Mouse (Mus musculus) gonadal fat pad, adult 2 months (tissue): ENCODE measurements around the gene Fat2. TPM values are rescaled to one million over a fixed set of nuclear protein-coding genes. Genes with fewer than 3 reads are reported as not detected.

Experiments used
- DNase-seq: peaks from one replicate; pipeline ENCODE4 v3.0.0-alpha.2; 2012; ENCODE audit warnings: low read depth
- polyA plus RNA-seq: library from polyadenylated mRNA; depleted of rRNA; stranded (reverse); fragments of >200 nt; gene quantifications from 2 replicates; pipeline ENCODE4 v1.2.3, GENCODE M21; 2012

Gene Fat2
- polyA plus RNA-seq, 1 experiment: 1.4 TPM

DNA sequence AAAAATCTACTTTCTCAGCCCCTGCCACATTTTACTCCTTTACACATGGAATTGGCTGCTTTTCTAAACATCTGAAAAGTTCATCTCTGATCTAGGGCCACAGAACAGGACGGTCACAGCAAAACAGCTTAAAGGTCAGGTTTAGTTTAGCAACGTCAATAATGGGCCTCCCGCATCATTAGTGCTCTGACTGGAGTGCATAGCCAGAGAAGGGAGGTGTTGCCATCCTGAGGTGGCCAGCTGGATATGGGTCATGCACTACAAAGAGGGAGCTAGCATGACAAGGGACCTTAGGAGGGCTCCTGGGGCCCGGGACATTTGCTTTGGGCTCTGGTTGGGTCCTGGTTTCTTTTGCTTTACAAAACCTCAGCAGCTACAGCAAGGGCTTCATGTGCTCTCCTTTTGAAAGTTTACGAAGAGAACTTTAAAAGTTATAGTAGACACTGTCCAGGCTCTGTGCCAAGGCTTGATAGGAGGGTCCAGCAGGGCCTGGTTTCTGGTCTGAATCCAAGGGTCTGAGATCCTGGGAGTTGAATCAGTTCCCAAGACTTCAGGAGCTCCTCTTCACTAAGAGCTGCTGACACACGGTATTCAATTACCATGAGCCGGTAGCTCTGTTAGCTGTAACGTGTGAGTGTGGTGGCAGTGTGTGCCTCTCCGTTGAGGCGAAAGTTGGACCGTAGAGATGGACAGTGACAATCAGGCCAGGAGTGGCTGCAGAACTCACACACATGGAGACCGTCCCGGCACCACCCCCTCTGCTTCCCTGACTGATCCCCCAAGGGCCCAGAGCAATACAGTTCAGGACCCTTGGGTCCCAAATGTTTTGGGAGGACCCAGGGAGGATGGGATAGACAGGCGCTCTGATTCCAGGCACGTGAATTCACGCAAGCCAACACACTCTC lies 6.2 kb downstream of the Fat2 start:
- no peak for DNase-seq

DNA sequence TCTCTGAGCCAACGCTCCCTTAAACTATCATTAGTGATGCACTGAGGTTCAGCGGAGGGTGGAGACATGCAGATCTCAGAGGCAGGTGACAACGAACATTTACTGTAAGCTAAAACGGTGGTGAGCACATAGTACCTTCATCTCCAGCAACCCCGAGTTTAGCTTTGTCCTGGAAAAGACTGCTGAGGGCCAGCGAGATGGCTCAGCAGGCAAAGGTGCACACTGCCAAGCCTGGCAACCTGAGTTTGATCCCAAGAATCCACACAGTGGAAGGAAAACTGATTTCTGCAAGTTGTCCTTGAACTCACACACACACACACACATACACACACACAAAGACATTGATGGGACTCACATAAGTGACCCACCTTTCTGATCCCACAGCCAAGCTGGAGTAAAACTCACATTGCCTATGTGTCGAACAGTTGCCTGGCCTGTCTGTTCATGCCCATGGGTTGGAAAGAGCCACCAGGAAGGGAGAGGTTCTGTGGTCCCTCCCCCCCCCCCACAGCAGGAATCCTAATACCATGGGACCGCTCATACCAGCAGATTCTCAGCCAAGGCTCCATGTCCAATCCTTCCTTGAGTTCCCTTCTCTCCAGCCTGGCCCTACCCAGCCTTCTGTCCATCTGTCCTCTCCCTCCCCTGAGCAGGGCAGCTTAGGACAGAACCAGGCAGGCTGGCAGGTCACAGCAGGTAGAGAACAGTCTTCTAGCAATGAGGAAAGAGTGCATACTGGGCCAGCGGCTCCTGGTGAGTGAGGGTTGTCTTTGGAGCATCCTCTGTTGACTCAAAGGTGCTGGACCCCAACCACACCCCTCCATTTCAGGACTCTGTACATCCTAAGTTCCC lies 8.6 kb downstream of the Fat2 start:
- DNase-seq: no peak

DNA sequence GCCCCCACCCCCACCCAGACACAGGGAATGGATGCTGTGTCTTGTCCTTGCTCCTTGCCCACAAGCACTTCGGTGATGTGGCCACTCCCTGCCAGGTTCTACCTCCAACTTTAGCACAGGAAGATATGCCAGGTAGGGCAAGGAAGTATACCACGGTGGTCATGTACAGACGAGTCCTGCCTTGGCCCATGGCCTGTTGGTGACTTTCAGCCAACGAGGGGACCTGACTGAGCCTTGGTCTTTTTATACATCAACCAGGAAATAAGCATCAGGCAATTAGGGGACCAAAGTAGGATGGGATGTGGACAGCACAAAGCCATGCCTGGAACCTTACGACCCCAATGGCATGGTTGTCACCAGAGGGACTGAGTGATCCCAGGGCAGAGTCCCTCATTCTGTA lies 9.3 kb downstream of the Fat2 start:
- DNase-seq: no peak

DNA sequence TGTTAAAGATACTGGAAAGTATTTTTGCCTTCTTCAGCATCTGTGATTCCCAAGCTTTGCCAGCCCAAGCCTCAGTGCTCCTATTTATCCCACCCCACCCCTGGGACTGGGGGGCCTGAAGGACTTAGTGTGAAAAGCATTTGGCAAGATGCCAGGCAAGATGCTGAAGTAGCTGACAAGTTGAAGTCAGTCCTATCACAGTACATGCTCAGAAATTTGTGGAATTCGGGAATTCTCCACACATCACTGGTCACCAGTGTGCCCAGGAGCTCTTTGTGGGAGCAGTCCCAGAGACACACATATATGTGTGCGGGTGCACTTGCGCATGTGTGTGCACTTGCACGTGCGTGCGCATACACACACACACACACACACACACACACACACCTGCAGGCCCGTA lies 10.2 kb downstream of the Fat2 start:
- DNase-seq: no peak

DNA sequence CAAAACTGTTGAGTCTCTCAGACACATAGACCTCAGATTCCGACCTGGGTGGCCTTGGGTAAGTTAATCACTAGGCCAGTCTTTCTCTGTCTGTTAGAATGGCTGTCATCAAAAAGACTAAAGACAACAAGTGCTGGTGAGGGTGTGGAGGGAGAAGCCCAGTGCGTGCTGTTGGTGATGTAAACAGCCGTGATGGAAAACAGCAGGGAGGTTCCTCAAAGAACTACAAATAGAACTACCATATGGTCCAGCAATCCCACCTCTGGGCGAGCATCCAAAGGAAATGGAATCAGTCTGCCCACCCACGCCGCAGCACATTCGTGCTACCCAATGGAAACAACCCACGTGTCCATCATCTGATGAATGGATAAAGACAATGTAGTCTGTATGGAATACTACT lies 12.5 kb downstream of the Fat2 start:
- DNase-seq: no peak

DNA sequence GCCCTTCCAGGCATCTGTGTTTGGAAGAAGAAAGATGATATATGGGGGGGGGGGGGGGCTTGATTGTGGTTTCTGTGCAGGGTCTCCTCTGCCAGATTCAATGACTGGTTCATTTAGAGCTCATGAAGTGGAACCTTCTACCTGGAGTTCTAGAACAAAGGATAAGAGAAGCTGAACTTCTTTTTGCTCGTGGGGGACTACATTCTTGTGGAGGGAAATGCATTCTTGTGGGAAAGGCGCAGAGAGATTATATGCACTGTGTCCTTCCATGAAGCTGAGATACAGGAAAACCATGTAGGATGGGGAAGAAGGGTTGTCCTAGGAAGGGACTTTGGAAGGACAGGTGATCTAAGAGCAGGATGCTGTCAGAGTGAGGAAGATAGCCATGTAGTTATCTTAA lies 15.4 kb downstream of the Fat2 start:
- no peak for DNase-seq

DNA sequence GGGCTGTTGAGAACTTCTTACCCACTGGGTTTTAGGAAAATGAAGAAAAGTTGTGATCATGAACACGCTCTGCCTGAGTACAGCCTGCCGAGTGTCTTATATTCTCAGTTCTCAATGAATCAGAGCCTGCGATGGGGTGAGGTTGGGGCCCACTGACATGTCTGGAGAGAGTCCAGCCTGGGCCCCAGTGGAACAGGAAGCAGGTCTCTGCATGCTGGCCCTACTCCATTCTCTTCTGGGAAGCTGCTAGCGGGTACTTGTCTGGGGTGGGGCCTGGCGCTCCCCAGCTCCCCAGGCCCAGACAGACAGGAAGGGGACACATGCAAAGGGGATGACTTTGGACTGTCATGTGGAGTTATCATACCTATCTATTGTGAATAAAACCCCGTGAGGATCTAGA lies 20.4 kb downstream of the Fat2 start:
- DNase-seq: no peak

DNA sequence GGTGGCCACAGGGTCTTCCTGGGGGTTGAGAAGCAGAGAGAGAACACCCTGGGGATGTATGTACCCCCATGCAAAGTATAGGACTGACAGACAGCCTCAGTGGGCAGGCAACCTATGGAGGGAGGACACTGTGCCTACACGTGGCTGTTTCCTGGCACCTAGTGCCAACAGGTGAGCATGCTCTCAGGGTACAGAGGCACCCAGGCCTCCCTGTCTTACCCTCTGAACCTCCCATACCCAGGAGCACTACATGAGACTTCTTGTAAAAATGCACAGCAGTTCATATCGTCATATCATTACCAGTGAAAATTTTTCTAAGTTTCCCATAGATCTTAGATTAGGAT lies 21.7 kb downstream of the Fat2 start:
- DNase-seq: no peak

DNA sequence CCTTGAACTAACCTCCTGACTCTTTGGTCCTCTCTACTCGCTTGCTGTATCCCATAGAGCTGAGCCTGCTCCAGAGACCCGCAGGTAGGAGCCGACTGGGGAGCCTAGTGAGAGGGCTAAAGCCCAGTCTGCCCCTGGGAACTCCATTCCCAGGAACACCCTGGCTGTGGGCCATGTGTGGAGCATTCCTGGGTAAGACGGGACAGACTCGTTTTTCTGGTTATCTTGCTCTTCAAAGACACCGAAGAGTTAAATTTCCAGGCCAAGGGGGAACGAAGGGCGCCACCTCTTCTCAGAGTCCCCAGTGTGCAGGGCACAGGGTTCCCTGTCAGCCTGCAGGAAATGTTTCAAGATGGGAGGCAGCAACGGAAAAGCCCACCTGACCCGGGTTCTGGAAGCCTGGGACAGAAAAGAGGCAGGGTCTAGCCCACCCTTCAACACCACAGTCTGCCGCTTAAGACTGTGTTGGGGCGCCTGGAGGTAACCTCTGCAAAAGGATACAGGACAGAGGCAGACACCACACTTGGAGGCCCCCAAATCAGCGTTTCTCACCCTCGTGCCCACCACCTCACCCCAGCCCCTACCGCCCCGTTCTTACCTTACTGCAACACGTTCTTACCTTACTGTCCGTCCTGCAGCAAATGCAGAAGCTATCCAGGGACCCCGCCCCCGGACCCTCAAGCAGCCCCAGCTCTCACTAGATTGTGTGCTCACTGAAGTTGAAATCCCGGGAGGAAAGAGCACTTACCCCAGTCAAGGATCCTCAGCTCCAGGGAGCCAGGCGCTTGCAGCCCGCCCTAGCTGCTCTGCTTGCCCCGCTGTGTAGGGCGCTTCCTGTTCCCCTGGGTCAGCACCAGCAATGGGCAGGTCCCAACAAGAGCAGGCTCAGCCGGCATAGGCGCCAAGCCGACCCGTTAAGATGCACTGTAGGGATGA lies 22.3 kb downstream of the Fat2 start:
- no peak for DNase-seq

DNA sequence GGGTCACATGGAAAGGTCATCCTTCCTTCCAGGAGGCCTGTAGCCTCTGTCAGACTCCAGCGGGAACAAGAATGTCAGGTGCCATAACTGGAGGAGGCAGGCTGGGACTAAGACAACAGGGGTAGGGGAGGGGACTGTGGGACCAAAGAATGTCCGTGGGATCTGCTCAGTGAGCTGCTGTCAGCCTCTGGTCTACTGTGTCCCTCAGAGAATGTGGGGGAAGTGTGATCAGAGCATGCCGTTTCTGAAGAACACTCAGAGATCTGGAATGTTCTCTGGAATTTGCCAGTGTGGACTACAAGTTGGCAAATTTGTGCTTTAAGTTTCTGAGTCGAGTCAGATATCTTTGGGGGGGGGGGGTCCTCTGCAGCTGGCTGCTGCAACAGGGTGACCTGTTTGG lies 34.0 kb downstream of the Fat2 start:
- no peak for DNase-seq

DNA sequence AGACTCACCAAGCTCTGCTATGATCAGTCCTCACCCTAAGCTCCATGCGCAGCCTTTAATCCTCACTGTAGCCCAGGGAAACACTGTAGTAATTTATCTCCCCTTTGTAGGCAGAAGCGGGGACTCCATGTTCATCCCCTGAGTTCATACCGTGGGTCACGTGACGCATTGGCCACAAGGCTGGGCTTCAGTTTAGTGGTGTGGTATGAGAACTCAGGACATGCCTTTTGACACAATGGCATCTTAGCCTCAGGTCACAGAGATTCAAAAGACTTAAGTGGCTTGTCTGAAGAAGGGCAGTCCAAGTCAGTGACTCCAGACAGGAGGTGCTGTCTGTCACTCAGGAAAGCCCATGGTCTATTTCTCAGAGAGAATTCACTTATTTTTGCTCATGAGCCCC lies 43.2 kb downstream of the Fat2 start:
- DNase-seq: no peak

DNA sequence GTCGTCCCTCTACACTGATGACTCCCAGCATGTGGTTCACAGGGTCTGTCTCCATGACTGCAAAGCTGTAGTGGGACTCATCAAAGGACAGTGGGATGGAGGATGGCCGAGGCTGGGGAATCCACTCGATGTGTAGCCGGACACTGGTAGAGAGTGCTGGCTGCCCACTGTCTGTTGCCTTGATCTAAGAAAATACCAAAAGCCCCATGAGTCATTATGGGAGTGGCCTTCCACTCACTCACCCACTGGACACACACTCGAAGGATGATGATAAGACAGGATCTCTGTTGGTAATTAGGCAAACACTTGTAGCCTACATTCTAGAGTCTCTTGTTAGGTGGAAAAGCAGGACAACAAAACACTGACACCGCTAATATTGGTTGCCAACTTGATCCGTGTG lies 44.5 kb downstream of the Fat2 start:
- DNase-seq: no peak

DNA sequence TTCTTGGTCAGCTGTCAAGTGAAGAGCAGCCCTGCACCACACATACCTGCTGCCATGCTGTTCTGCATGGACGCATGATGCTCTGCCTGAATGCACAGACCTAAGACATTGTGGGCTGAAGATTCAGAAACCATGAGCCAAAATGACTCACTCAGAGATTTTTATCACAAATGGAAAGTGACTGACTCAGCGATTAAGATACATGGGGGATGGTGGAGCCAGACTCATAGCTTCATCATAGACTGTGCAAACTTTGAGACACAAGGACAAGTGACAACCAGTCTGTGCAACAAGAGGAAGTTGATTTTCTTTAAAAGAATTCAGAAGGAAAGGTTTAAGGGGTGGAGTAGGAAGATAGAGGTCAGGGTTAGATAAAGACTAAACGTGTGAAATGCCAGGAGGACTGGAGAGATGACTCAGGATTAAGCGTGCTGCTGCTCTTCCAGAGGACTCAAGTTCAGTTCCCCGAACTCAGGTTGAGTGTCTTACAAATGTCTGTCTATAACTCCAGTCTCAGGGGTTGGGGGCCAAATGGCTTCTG lies 46.4 kb downstream of the Fat2 start:
- no peak for DNase-seq

DNA sequence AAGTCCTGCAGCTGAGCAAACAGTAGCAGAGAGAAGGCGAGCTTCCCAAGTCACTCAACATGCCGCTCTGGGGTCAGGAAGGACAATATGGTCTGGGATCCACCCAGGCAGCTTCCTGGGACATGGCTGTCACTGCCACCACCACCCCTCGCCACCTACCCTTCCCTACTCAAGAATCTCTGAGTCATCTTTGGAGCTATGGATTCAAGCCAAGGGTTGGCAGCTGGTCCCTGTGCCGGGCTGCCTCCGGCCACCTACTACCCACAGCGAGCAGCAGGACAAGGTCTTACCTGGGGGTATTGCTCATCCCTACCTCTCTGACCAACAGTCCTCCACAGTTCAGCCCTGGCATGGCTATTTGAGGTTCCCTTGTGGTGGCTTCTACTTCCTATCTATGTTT lies 61.6 kb downstream of the Fat2 start:
- DNase-seq: no peak

DNA sequence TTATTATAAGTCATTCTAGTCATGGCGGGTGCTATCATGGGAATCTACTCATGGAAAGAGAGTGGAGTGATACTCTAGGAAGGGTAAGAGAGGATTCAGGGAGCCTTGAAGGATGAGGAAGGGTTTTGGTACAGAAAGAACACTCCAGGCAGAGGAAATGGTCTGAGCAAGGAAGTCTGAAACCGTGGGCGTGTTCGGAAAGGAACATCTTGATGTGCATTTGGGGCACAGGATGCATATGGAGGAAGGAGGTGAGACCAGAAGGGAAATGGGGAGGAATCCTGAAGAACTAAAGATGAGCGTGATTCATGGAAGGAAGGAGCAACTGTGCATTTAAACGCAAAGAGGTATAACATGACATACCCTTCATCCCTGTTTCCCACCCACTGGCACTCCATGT lies 67.8 kb downstream of the Fat2 start:
- DNase-seq: no peak

DNA sequence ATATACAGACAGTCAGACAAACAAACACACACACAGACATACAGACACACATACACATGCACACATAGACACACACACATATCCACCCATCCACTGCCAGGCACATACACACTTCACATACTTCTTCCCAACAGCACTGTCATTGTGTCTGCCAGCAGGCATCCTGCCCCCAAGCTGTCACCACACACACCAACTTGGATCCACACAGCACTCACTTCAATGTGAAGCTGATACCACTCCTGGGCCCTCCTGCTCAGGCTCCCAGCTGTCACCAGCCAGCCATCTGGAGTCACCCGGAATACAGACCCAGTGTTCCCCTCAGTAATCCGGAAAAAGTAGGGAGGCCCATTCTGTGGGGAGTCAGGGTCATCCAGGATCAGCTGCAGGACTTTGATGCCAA lies 70.7 kb downstream of the Fat2 start:
- no peak for DNase-seq

DNA sequence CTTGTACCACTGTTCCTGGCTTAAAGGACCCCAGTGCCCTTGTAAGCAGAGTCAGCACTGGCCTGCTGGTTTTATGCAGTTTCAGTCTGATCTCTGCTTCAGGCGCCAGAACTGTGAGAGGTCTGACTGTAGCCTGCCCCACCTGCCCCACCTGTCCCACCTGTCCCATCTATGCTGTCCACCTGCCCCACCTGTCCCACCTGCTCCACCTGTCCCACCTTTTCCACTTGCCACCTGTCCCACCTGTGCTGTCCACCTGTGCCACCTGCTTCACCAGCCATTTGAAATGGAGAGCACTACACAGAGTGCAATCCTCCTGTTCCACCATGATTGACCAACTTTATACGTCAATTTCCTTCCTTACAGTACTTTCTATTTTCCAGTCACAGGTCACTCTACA lies 72.0 kb downstream of the Fat2 start:
- no peak for DNase-seq

DNA sequence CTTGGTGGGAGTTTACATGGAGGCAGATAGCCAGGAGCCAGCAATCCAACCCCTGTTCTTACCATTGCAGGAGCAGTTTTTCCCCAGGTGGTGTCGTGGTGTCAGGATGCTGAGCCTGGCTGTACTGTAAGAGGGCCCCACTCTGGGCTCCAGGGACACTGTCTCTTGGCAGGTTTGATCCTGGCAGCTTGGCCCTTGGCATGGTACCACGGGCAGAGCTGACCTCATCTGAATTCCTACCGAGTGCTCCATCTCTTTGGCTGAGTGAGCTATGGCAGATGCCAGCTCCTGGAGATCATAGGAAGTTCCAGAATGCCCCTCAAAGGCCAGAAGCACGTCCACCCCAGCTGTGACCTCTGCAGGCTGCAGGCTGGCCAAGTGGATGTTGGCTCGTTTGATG lies 74.4 kb downstream of the Fat2 start:
- no peak for DNase-seq

DNA sequence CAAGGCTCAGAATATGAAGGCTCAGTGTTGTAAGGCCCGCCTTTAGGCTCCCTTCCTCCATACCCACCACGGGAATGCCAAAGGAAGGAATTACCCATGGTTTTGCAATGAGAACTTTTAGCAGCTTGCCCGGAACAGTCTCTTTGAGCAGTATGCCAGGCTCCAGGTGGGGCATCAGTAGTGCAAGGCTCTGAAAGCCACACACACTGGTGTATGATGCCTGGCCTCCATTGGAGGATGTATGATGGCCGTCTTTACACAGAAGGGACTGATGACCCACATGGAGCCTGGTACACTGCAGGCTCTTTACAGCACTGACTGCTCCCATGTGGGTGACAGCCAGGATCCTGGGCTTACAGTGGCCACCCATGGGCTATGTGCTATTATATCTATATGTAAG lies 75.3 kb downstream of the Fat2 start:
- DNase-seq: no peak

DNA sequence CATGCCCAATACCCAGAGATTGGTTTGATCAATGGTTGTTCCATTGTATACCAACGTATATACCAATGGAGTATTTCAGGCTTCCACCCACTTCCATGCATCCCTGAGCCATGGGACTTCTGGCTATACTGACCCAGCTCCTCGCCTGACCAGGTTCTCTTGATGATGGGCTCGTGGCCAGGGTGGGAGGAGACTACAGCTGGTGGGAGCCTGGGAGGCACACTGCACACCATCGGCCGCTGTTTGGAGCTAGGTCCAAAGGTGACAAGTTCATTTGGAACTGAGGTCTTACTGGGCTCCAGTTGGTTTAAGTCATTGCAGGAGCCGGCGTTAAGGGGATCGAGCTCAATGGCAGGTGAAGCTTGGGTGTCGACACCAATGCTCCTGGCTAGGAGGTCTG lies 83.0 kb downstream of the Fat2 start:
- DNase-seq: no peak

DNA sequence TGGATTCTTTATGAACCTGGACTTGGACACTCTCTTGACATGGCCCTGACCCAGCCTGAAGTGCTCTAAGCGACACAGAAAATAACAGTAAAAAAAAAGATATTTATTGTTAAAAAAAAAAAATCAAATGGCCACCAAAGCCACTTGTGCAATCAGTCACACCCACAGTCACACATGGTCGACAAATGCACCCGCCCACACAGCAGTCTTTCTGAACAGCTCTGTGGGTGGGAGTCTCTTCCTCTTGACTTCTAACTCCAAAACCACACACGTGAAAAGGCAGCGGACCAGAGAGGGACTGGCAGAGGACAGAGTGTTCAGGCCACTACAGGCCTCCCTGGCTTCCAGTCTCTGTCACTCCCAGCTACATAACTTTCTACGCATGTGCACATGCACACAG lies 85.8 kb downstream of the Fat2 start:
- DNase-seq: no peak

DNA sequence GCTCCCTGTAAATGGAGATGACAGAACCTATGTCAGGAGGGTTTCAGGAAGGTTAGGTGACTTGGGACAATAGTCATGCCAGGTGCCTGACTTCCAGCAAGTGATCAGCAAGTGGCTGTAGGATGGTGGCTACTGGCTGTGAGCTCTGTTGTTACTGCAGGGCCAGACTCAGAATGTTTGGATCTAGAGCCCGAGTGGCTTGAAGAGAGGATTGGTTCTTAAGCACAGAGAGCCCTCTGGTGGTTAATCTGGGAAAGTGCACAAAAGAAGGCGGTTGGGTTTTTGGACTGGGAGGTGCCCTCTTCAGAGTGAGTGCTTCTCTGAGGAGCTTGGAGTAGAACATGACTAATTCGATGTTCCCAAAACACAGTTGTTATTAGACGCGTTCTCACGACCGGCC lies 95.8 kb downstream of the Fat2 start:
- DNase-seq: no peak
